Mouse (Mus musculus) heart, embryonic 12.5 days (tissue): ENCODE data around the gene Erv3. TPM values are rescaled to one million over a fixed set of nuclear protein-coding genes. Genes with fewer than 3 reads are reported as not detected.

Source experiments
- polyA plus RNA-seq: library from polyadenylated mRNA; unstranded; fragments of >200 nt; fragmentation: Nextera tagmentation; extraction: Ambion mirVana; gene quantifications from 2 replicates; pipeline ENCODE4 v1.2.1, GENCODE M21; 2016

Erv3 gene
- polyA plus RNA-seq, 1 experiment from 2014 or later, result not detected

Other genes with a start within 250 kb of the Erv3 start
- 83.6 and 89.1 TPM in 2 replicates for gene Prnp, start 50.2 kb upstream of the Erv3 start, polyA plus RNA-seq
- gene Prn, start 50.2 kb upstream of the Erv3 start, polyA plus RNA-seq, result 0.24 TPM in 1 of 2 replicates, not detected in the other
- gene Prnd, start 91.1 kb upstream of the Erv3 start, polyA plus RNA-seq, result 5.4 and 6.2 TPM in 2 replicates
- gene Rassf2, start 170.5 kb upstream of the Erv3 start, polyA plus RNA-seq, result 4.8 and 5.3 TPM in 2 replicates